Mouse (Mus musculus) liver, embryonic 14.5 days (tissue): ENCODE measurements around the gene Wtip.

Experiments used
- CTCF ChIP-seq: IDR thresholded peaks from 2 replicates; pipeline ENCODE4 v1.5.1; 2016; ENCODE audit warnings: antibody characterized with exemption, low read depth, control low read depth
- EP300 ChIP-seq: IDR thresholded peaks from 2 replicates; pipeline ENCODE4 v1.6.1; 2016; ENCODE audit warnings: antibody characterized with exemption, low read depth

DNA sequence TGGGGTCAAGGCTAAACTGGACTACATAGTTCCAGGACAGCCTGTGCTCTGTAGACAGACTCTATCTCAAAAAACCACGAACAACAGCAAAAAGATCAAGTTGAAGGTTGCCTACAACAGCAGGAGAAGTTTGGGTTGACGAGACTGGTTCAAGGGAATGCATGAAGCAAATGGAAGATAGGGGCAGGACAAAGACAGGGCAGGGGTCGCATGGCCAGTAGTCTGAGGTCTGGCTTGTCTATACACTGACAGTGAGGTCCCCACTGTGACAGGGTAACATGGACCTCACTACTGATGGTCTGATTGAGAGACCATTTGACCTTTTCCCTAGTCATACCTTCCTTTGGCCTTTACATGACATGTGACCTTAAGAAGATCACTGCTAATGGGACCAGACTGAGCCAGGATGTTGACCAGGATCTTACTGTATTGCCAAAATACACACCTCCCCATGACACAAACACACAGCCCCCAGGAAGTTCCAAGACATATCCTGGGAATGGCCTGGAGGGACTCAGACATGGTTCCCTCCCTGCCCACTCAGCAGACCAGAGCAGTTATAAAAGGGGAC, 38.1 kb downstream of the Wtip start, which contains the start of gene Scgb1b30:
- TF ChIP-seq CTCF (no peak), EP300 (no peak)
